Mouse (Mus musculus): Measurements from ENCODE around the gene Gpx3. TPM values are rescaled to one million over a fixed set of nuclear protein-coding genes. Genes with fewer than 3 reads are reported as not detected.
"Not testable (repeated sequence)": the region's sequence is repeated elsewhere in the genome, so short reads cannot be mapped to it uniquely, and the experiment has no call there.

Gene Gpx3
- total RNA-seq, 2 experiments from 2014 or later: 5.1 to 9.6 TPM

DNA sequence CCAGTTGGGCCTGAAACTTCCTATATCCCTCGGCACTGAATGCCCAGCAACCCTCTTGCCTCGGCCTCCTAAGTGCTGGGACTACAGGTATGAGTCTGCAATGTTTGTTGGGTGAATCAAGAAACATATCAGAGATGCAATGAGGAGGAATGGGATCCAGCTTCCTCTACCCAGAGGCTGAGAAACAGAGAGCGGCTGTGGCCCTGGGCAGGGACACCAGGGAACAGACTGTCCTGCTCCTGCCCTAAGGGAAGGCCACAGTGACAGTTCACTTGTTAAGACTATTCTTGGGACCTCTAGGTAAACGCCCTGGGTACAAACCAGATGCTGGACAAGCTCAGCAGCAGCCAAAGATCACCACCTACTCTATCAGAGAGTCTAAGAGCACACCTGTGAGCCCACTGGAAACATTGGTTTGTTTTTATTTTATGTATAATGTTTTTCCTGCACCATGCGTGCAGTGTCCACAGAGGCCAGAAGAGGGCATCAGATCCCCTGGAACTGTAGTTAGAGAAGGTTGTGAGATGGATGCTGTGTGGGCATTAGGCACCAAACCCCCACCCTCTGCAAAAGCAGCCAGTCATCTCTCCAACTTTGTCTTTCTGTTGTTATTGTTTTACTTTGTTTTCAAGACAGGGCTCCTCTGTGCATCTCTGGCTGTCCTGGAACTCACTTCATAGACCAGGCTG is 29.3 kb downstream of the Gpx3 start:
- intact Hi-C loops (cut with DNase I): loop anchor here (2.0 kb wide), 1 partner anchor 53 kb away; no protein-coding TSS in a partner anchor
- DNase-seq: peak; percentile 53

DNA sequence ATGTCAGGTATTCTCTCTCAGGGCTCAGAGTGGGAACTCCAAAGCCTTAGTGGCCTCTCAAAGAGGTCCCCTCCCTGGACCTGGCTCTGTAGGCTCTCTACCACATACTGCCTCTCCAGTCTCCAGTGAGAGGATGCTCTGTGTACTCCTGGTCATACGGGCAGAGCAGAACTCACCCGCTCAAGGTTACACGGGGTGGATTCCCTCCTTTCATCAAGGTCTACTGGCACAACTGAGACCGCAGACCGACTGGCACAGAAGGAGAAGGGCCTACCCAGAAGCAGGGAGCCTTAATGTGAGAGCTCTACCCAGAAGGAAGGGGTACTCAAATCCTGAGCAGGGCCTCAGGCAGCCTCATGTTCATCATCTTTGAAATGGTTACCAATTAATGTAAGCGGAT is 30.3 kb downstream of the Gpx3 start:
- intact Hi-C loops (cut with DNase I): no loop called here
- no peak for DNase-seq

DNA sequence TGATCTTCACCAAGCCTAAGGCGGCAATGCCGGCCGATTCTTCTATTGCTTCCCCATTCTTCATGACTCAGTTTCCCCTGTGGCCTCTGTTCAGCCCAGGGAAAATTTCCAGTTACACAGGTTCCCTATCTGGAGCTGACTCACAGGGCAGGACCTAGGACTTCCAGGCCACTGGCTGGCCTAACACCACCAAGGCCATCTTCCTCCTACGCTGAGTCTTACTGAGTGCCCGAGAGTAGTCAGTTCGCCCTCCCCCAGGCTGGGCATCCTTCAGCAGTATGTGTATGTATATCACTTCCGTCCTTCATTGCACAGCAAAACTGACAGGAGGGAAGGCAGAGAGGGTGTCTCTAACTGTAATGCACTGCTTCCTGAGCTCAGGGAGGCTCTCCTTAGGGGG is 31.9 kb downstream of the Gpx3 start:
- intact Hi-C loops (cut with DNase I): no loop called here

DNA sequence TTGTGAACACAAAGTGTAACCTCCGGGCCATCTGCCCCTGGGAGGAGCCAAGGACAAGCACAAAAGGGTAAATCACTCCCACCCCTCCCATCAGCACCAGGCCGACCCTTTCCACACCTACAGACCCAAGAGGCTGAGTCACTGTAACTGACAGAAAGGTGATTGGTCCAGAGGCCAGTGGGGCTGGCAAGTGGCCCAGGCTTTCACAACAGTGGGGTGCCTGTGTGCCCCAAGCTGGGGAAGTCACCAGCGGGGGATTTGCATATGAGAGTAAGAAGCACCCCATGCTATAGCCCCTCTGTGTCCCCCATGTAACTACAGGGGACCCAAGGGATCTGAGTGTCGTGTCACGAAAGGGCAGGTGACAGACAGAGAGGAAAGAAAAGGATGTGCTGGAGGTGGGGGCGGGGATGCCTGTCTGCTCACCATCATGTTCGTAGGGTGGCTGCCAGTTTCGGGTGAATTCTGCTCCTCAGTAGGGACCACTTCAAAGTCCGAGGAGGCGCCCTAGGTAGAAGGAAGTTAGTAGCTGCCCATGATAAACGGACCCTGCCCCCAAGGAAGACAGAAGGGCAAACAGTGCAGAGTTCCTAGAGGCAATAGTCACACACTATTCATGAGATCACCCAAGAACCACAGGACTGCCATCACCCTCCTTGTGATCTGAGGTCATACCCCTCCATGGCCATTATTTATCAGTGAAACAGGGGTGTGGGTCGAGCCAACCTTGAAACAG is 34.0 kb downstream of the Gpx3 start:
- intact Hi-C loops (cut with DNase I): no loop called here
- DNase-seq: peak; percentile 20

More for the DNA sequence above, 31.9 kb downstream of the Gpx3 start:
- DNase-seq: no peak

DNA sequence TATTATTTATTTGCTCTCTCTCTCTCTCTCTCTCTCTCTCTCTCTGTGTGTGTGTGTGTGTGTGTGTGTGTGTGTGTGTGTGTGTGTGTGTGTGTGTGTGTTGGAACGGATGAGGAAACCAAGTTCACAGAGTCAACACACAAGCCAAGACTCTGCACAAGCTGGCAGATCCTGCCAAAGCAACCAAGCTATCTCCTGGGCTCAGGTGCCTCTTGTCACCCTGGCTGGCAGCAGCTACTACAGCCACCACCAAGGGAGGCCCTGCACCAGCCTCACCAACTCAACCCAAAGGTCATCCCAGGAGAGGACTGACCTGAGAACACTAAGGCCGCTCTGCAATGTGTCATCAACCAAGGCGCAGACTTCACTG is 34.5 kb downstream of the Gpx3 start:
- intact Hi-C loops (cut with DNase I): no loop called here

DNA sequence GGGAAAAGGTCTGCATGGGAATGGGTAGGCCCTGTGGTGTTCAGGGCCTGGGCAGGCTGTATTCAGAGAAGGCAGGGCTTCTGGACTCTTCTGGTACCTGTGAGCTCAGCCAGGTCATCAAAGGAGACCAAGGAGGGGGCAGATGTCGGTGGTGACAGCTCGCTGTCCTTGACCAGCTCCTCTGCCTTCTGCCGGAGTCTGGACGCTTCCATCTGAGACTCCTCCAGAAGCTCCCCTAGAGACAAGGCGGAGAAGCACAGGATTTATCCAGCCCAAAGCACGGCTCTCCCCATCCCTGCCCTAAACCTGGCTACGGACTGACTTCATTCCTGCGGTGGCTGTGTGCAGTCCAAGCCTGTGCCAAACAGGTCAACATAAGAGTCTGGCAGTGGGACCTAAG is 37.2 kb downstream of the Gpx3 start:
- intact Hi-C loops (cut with DNase I): no loop called here

More for the DNA sequence above, 34.5 kb downstream of the Gpx3 start:
- no peak for DNase-seq

GRCm38 (mm10) chr11:54940056-54940455 is 37.8 kb downstream of the Gpx3 start:
- peak; percentile 25 for DNase-seq
- intact Hi-C loops (cut with DNase I): no loop called here

More for the DNA sequence above, 37.2 kb downstream of the Gpx3 start:
- DNase-seq: no peak

- intact Hi-C loops (cut with DNase I): no loop called here
- DNase-seq: no peak
Observed at GRCm38 (mm10) chr11:54944702-54945101, 42.4 kb downstream of the Gpx3 start.

DNA sequence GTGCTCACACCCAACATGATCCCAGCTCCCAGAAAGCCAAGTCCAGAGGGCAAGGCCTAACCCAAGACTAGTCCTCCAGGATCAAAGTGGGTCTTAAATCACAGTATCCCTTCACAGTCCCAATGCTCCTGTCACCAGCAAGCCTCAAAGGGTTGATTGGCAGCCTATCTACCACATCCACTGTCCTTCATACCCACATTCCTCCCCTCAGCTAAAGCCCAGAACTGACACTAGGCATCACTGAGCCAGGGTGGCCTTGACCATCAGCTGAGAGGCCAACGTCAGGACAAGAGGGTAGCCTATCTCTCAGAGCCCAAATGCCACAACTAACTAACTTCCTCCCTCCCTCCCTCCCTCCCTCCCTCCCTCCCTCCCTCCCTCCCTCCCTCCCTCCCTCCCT is 47.5 kb downstream of the Gpx3 start:
- intact Hi-C loops (cut with DNase I): no loop called here
- DNase-seq: no peak

- DNase-seq: no peak
- intact Hi-C loops (cut with DNase I): no loop called here
Observed at GRCm38 (mm10) chr11:54950684-54951083, 48.4 kb downstream of the Gpx3 start.

GRCm38 (mm10) chr11:54952651-54953050 is 50.4 kb downstream of the Gpx3 start:
- intact Hi-C loops (cut with DNase I): no loop called here
- DNase-seq: no peak

DNA sequence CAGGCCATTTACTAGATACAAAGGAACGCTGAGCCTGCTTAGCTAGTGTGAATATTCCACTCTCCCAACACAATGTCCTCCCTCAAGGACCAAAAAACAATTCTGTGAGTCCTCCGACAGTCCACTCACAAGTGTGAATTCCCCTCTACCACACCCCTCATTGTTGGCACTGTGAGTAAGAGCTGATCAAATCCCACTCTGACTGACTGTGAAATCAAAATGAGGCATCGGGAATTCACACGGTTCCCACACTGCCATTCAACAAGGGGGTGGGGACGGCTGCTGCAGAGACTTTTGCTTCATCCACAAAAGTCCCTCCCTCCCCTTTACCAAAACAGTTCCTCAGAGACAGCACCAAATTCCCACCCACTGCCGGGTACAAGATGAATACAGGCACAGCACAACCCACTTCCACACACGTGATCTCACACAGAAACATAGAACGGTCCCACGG is 51.8 kb downstream of the Gpx3 start:
- DNase-seq: no peak
- intact Hi-C loops (cut with DNase I): no loop called here

GRCm38 (mm10) chr11:54954716-54955115 is 52.5 kb downstream of the Gpx3 start:
- intact Hi-C loops (cut with DNase I): no loop called here
- DNase-seq: no peak

- DNase-seq; intact Hi-C loops (cut with DNase I): not testable (repeated sequence)
Observed at GRCm38 (mm10) chr11:54955400-54955734, 53.1 kb downstream of the Gpx3 start.

DNA sequence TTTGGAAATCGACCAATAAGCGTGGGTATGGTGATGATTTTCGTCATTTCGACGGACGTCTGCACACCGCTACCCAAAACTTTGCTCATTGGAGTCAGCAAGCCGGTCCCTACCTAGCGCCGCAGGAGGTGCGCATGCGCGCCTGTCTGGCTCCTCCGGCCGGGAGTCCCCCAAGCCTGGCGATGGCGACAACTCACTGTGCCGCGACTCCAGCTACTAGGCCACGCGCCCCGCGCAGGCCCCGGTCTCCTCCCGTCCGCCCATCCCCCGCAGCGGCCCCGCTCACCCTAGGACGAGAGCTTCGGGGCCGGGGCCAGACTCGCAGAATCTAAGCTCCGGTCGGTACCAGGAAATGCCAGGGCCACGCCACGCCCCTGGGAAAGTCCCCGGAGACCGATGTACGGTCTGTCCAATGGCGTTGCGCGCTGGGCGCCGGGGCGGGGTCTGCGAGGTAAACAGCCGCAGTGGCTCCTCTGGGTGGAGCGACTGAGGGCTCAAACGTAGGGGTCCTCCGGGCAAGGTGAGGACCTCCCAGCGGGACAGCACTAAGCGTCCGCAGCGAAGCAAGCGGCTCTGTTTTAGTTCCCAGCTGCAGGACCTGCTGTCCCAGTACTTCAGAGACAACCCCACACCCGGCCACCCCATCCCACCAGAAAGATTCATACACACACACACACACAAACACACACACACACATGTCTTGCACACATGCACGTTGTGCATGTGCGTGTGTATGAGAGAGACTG is 53.7 kb downstream of the Gpx3 start:
- DNase-seq: peak; percentile 98
- intact Hi-C loops (cut with DNase I): no loop called here

DNA sequence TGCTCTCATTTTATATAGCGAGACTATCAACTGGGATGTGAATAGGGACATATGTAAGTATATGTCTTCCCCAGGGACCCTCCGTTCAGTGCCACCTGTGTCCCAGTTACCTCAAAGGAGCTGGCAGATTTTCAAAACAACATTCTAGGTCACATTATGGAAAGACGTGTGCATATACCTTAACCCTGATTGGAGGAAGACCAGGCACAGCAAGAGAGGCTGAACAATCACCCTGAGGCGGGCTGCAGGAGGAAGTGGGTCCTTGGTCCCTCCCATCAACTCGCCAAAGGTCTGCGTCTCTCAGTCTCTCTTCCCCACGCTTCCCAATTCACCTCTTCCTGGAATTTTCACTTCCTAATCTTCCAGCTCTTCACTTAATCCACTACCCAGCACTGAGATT is 54.7 kb downstream of the Gpx3 start:
- no peak for DNase-seq
- intact Hi-C loops (cut with DNase I): no loop called here

- DNase-seq; intact Hi-C loops (cut with DNase I): not testable (repeated sequence)
Observed at GRCm38 (mm10) chr11:54957708-54958107, 55.5 kb downstream of the Gpx3 start.

- no peak for DNase-seq
- intact Hi-C loops (cut with DNase I): no loop called here
Observed at GRCm38 (mm10) chr11:54958571-54959073, 56.4 kb downstream of the Gpx3 start.
